Mouse (Mus musculus) G1E-ER4 (cell line): ENCODE data around the gene Mon1a. TPM values are rescaled to one million over a fixed set of nuclear protein-coding genes. Genes with fewer than 3 reads are reported as not detected.

ENCODE experiments used
- GATA1 ChIP-seq: IDR thresholded peaks from one replicate; pipeline ENCODE4 v1.8.0; 2012; ENCODE audit warnings: low read length, inconsistent platforms
- polyA plus RNA-seq: library from polyadenylated mRNA; stranded (reverse); fragments of >175 nt; gene quantifications from 2 replicates; pipeline ENCODE4 v1.2.3, GENCODE M21; 2012

Gene Mon1a
- 12.3 and 12.7 TPM in 2 replicates for polyA plus RNA-seq

- TF ChIP-seq GATA1 = no peak
Measured at GRCm38 (mm10) chr9:107887804-107888266, at the start of gene Mon1a. Mon1a (plus strand) TSS chr9:107888151.

- TF ChIP-seq GATA1 = no peak
Measured at GRCm38 (mm10) chr9:107838869-107839268, 49.1 kb upstream of the Mon1a start.

GRCm38 (mm10) chr9:107842709-107843108, 45.2 kb upstream of the Mon1a start:
- TF ChIP-seq GATA1 = no peak

GRCm38 (mm10) chr9:107848922-107849321, 39.0 kb upstream of the Mon1a start:
- no peak for TF ChIP-seq GATA1

GRCm38 (mm10) chr9:107858343-107858742, 29.6 kb upstream of the Mon1a start:
- peak; percentile 85 for TF ChIP-seq GATA1

GRCm38 (mm10) chr9:107864493-107864892, 23.5 kb upstream of the Mon1a start:
- no peak for TF ChIP-seq GATA1

- no peak for TF ChIP-seq GATA1
Measured at GRCm38 (mm10) chr9:107866081-107866480, 21.9 kb upstream of the Mon1a start.

GRCm38 (mm10) chr9:107872350-107873098, 15.4 kb upstream of the Mon1a start:
- TF ChIP-seq GATA1 = no peak

- TF ChIP-seq GATA1 = no peak
Measured at GRCm38 (mm10) chr9:107873137-107873536, 14.8 kb upstream of the Mon1a start, which contains the start of gene Rbm6. Rbm6 (minus strand) TSS chr9:107873237.

- no peak for TF ChIP-seq GATA1
Measured at GRCm38 (mm10) chr9:107880411-107880810, 7.5 kb upstream of the Mon1a start.

- TF ChIP-seq GATA1 = no peak
Measured at GRCm38 (mm10) chr9:107888267-107888850, 408 bp downstream of the Mon1a start.

- TF ChIP-seq GATA1 = no peak
Measured at GRCm38 (mm10) chr9:107890260-107890659, 2.3 kb downstream of the Mon1a start.

GRCm38 (mm10) chr9:107891023-107891422, 3.1 kb downstream of the Mon1a start:
- TF ChIP-seq GATA1 = no peak

GRCm38 (mm10) chr9:107898563-107898962, 10.6 kb downstream of the Mon1a start:
- no peak for TF ChIP-seq GATA1

- TF ChIP-seq GATA1 = no peak
Measured at GRCm38 (mm10) chr9:107899855-107900254, 11.9 kb downstream of the Mon1a start.

GRCm38 (mm10) chr9:107900840-107901626, 13.1 kb downstream of the Mon1a start:
- TF ChIP-seq GATA1 = no peak

- TF ChIP-seq GATA1 = no peak
Measured at GRCm38 (mm10) chr9:107901627-107901914, 13.6 kb downstream of the Mon1a start.
